Mouse (Mus musculus): ENCODE measurements around the gene Hmg20b.

The Hmg20b gene

GRCm38 (mm10) chr10:81354738-81355477, 4.6 kb upstream of the Hmg20b start:
- in situ Hi-C loops (cut with MboI, MseI) = no loop called here

- in situ Hi-C loops (cut with MboI, MseI) = no loop called here
Measured at GRCm38 (mm10) chr10:81351678-81352291, 1.5 kb upstream of the Hmg20b start.

- in situ Hi-C loops (cut with MboI, MseI) = loop anchor here (5.0 kb wide), 1 partner anchor 63 kb away; no protein-coding TSS in a partner anchor
Measured at GRCm38 (mm10) chr10:81349961-81350350, 324 bp downstream of the Hmg20b start.

GRCm38 (mm10) chr10:81349146-81349545, 1.1 kb downstream of the Hmg20b start:
- in situ Hi-C loops (cut with MboI, MseI) = loop anchor here (5.0 kb wide), 1 partner anchor 62 kb away; no protein-coding TSS in a partner anchor

- in situ Hi-C loops (cut with MboI, MseI) = loop anchor here (5.0 kb wide), 1 partner anchor 59 kb away; no protein-coding TSS in a partner anchor
Measured at GRCm38 (mm10) chr10:81346453-81347067, 3.7 kb downstream of the Hmg20b start.

GRCm38 (mm10) chr10:81345162-81345534, 5.1 kb downstream of the Hmg20b start:
- in situ Hi-C loops (cut with MboI, MseI) = loop anchor here (5.0 kb wide), 1 partner anchor 58 kb away; no protein-coding TSS in a partner anchor

- in situ Hi-C loops (cut with MboI, MseI) = loop anchor here (5.0 kb wide), 1 partner anchor 57 kb away; no protein-coding TSS in a partner anchor
Measured at GRCm38 (mm10) chr10:81344421-81345161, 5.7 kb downstream of the Hmg20b start.

- in situ Hi-C loops (cut with MboI, MseI) = no loop called here
Measured at GRCm38 (mm10) chr10:81342686-81343505, 7.4 kb downstream of the Hmg20b start, which contains the start of gene Gipc3. Gene Gipc3 (minus strand): TSS chr10:81343266.

GRCm38 (mm10) chr10:81341333-81341949, 8.8 kb downstream of the Hmg20b start:
- in situ Hi-C loops (cut with MboI, MseI) = no loop called here

GRCm38 (mm10) chr10:81340551-81341332, 9.5 kb downstream of the Hmg20b start:
- in situ Hi-C loops (cut with MboI, MseI) = no loop called here

- in situ Hi-C loops (cut with MboI, MseI) = no loop called here
Measured at GRCm38 (mm10) chr10:81336558-81336957, 13.7 kb downstream of the Hmg20b start.

GRCm38 (mm10) chr10:81335393-81336340, 14.6 kb downstream of the Hmg20b start:
- in situ Hi-C loops (cut with MboI, MseI) = no loop called here

- in situ Hi-C loops (cut with MboI, MseI) = no loop called here
Measured at GRCm38 (mm10) chr10:81334324-81334723, 16.0 kb downstream of the Hmg20b start.

- in situ Hi-C loops (cut with MboI, MseI) = no loop called here
Measured at GRCm38 (mm10) chr10:81332277-81332676, 18.0 kb downstream of the Hmg20b start.

- in situ Hi-C loops (cut with MboI, MseI) = no loop called here
Measured at GRCm38 (mm10) chr10:81330007-81330406, 20.3 kb downstream of the Hmg20b start.

- in situ Hi-C loops (cut with MboI, MseI) = no loop called here
Measured at GRCm38 (mm10) chr10:81329194-81329975, 20.9 kb downstream of the Hmg20b start.

GRCm38 (mm10) chr10:81328386-81328785, 21.9 kb downstream of the Hmg20b start, which contains the start of gene Tbxa2r:
Gene Tbxa2r (plus strand): TSS chr10:81328731.
- in situ Hi-C loops (cut with MboI, MseI) = no loop called here

GRCm38 (mm10) chr10:81327959-81328358, 22.3 kb downstream of the Hmg20b start:
- in situ Hi-C loops (cut with MboI, MseI) = no loop called here

Data from regulatory T cell (primary cell).